Mouse (Mus musculus) c-Kit-positive CD71-positive TER-119-positive erythroid progenitor cells, embryonic 14.5 days (primary cell): ENCODE measurements around the gene Gm1604a.
"Not testable (repeated sequence)": the region's sequence is repeated elsewhere in the genome, so short reads cannot be mapped to it uniquely, and the experiment has no call there.

Source experiments
- DNase-seq: peaks from one replicate; pipeline ENCODE4 v3.0.0-alpha.2; 2013; ENCODE audit warnings: low spot score

The Gm1604a gene

DNA sequence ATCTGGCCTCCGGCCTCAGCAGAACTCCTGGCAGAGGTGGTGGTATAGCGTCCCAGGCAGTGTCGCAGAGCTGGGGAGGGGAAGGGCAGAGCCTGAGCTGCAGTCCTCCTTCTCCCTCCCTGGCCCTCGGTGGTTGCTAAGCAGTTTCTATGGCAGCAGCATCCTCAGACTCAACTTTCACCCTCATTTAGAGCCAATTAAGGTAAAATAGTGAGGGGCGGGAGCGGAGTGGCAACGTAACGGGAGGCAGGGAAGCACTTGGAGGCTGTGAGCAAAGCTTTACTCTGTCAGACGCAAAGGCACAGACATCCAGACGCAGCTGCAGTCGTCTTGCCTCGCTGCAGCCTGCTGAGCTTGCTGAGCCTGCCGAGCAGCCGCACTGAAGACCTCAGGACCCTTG is at the start of gene Gm1604a:
Gm1604a (plus strand) TSS at position 312 of the 400 bp plus-strand sequence.
- DNase-seq: not testable (repeated sequence)

DNA sequence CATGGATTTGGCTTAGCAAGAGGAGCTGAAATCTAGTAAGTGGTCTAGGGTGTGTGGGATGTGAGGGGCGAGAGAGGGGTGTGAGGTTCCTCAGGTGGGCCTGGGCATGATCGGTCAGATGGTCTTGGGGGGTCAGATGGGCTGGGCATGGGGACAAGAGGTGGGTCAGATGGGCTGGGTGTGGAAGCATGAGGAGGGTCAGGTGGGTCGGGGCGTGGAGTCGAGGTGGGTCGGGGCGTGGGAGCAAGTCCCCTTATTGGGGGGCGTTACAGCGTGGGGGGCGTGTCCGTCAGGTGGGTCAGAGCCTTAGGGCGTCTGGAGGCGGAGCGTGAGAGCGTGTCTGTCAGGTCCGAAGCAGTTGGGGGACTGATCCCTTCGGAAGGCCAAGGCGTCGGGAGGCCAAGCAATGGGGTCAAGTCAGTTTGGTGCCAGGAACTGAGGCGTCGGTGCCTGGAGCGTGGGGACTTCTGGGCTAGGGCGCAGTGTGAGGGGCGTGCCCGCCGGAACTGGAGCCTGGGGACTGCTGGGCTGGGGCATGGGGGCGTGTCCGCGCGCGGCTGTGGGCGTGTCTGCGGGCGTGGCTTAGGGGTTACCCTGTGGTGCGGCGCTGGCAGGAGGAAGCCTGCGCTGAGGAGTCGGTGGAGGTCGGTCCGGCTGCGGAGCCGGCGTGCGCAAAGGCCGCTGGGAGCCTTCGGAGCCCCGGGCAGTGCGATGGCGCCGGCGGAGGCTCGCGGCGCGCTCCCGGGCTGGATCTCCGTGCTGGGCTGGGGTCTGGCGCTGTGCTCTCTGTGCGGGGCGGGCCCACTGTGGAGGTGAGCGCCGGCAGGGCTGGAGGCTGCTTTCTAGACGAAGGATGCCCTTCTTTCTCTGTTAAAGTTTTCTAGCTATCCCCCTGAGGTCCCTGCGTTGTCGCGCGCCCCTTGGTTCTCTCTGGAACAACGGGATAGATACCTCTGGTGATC is 46.8 kb upstream of the Gm1604a start, which contains the start of gene Gm49721:
Gm49721 (plus strand) TSS at position 618 of the 962 bp plus-strand sequence.
- peak; percentile 6 for DNase-seq

DNA sequence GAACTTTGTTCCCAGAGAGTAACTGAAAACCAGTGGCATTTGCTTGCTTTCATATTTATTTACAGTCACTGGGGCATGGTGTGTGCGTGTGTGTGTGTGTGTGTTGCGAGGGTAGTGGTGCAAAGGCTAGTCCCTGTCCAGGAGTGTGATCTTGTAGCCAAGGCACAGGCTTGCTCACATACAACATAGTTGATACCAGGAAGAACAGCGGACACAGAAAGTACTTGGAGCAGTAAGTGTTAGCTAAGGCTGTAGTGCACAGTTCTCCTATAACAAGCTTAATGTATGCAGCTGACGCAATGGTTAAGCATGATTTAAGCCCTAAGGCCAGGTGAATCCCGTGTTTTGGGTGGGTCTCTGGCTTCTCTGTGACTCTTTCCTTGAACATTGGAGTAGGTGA is 46.0 kb upstream of the Gm1604a start:
- not testable (repeated sequence) for DNase-seq

DNA sequence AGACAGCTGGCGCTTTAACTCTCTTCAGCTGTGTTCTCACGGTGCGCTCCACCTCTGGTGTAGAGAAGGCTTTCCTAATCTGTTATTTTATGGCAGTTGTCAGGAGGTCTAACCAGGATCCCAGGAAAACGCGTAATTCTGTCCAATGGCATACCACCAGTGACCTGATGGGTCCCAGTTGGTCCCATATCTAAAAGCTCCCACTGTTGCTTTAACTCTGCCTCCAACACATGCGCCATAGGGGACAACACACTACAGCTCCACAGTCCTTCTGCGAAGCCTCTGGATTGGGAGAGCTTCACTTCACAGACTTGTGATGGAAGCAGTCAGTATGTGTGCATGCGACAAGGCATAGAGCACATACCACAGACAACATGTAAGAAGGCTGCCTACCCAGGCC is 45.2 kb upstream of the Gm1604a start:
- not testable (repeated sequence) for DNase-seq

DNA sequence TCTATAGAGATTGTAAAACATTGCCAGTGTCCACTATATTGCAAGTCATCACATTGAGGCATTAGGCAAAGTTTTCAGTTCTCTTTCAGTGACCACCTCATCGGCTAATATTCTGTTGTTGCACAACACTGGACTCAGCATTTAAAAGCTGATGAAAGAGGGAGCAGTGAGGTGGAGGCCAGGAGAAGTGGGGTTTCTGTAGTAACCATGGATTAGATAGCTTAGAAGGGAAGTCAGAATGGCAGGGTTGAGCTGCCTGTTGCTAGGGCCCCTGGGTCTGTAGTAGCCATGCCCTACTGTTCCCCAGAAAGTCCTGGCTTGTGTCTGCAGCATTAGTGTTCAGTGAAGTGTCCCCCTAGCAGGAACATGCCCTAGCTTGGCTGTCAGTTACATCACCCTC is 39.2 kb upstream of the Gm1604a start:
- DNase-seq: not testable (repeated sequence)

DNA sequence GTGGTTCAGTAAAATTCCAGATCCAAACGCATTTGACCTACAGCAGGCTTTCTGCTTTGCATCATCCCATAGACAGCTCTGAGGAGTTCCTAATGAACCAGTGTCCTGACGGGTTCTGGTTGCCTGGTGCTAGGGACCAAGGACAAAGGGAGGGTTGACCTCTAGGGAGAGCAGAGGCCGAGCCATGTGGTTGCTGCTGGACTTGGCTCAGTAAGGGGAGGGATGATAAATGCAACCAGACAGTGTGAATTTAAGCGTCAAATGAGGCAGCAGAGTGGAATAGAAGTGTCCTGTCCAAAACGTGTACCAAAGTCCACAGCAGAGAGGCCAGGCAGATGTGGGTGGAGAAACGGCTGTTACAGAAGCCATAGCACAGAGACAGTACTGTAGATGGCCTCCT is 29.9 kb upstream of the Gm1604a start:
- not testable (repeated sequence) for DNase-seq

DNA sequence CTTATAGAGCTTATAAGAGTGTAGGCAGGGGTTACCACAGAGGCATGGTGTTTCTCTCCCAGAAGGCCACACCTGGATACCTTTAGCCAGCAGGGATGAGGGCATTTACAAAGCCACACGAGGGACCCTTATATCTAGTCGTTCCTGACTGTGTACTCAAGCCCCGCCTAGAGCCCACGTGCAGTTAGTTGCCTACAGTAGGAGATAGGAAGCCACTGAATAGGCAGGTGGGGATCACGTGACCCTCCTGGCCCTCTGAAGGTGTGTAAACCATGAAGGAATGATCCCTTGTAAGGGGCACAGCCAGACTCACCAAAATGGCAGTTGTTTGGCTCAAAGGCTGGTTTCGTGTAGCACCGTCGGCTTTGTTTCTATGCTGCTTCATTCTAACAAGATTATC is 28.5 kb upstream of the Gm1604a start:
- DNase-seq: not testable (repeated sequence)

DNA sequence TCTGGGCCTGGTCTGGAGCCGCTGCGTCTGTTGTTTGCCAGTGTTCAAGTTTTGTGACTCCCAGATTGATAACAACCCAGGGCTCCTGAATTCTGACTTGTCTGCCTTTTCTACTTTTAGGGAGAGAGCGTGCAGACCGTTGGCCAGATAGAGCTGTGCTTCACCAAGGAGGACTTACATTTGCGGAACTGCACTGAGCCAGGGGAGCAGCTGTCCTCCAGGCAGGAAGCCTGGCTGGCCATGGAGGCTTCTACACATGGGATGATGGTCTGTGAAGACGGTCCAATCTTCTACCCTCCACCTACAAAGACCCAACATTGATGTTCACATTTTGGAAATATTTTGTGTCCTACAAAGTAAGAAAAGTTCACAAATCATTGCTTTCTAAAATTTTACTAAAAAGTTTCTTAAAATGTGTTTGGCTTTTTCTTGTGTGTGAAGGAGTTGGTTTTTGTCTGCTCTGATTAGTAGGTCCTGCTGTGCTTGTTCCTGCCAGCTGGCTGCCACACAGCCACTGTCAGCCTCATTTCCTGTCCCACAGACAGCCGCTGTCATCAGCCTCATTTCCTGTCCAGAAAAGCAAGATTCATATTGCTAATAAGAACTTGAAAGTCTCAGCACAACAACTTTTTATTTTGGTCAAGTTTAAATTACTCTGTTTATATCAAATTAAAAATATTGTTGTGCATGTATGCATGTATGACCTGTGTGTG is 27.4 kb upstream of the Gm1604a start:
- DNase-seq: not testable (repeated sequence)

DNA sequence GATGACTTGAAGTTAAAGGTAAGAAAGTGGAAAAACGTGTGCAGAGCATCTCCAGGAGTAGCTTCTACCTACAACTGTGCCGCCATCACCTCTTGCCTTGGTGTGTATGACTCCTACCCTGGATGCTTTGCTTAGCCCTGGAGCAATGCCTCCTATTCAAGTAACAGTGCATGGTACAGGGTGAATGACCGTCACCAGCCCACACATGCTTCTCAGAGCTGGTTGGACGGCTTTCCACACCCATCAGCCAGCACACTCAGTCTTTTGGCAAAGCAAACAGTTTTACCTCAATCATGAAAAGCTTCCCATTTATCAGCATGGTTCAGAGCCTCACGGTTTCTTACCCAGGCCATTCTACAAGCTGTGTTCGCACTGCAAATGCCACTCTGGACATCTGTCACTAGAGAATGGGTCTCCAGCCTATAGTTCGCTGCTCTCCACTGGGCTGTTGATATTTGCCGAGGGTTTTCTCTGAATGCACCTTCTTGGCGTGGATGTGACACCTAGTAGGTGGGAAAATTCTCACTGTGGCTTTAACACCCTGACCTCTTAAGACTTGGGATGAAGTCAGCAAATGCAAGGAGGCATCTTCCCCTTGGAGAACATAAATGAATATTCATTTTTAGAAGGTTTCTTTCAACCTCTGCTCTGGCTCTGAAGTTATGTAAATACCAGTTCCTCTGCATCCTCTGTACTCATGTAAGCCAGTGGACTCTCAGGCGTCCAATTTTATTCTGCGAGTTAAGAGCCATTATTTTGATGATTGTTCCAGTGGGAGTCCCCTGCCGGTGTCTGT is 23.4 kb upstream of the Gm1604a start:
- DNase-seq: not testable (repeated sequence)

DNA sequence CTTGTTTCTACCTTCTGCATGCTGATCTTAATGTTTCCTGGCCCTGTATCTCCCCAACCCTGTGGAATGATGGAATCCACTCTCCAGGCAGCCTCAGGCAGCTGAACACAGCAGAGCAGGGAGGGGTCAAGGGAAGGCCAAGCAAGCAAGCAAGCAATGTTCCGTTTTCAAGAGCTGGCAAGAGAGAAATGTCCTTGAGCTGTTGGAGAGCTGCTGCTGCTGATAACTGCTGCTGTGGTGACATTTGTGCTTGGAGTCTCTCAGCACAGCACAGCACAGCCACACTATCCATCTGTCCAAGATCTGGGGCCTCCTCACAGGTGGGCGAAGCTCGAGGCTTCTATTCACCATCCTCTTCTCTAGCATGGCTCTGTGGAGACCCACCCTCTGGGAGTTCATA is 22.0 kb upstream of the Gm1604a start:
- not testable (repeated sequence) for DNase-seq

DNA sequence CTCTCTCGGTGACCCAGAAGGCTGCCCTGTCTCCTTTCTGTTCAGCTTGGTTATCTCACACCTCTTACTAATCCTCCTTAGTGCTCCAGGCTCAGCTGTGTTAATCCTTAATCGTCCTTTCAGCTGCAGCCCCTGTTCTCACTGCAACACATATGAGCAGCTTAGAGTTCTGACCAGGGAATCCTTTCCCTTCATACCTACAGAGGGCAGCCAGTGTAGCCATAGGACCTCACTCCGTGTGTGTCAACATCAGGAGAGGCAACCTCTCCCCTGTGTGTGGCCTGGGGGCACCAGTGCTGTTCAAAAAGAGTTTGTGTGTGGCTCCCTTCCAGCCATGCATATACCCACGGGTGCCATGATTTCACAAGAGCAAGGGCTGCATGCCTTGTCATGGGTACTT is 19.7 kb upstream of the Gm1604a start:
- DNase-seq: not testable (repeated sequence)

DNA sequence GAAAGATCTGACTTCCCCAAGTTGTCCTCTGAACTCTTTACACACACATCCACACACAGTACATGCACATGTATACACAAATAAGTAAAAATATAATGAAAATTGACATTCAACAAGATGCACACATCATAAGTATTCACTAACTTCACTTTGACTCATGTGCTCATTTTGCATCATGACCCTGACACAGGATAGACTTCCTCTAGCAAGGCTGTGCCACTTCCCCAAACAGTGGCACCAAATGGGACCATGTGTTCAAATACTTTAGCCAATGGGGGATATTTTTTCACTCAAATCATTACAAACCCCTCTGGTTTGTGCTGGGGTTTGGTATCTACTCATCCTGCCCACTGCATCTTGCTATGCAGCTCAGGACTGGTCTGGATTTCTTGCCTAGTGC is 16.5 kb upstream of the Gm1604a start:
- DNase-seq: not testable (repeated sequence)

DNA sequence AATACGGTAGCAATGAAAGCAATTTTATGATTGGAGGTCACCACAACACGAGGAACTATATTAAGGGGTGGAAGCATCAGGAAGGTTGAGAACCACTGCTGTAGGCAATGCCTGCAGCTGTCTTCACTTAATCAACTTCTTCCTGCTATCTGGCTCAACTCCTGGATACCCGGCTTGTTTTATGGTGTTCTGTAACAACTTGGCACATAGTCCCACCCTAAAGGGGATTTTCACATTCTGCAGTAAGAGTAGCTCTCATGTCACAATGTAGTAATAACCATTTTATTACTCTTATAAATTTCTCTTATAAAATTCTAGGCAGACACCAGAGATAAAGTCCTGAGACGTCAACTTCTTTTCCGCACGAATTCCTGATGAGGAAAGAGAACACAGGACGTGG is 15.9 kb upstream of the Gm1604a start:
- DNase-seq: not testable (repeated sequence)

DNA sequence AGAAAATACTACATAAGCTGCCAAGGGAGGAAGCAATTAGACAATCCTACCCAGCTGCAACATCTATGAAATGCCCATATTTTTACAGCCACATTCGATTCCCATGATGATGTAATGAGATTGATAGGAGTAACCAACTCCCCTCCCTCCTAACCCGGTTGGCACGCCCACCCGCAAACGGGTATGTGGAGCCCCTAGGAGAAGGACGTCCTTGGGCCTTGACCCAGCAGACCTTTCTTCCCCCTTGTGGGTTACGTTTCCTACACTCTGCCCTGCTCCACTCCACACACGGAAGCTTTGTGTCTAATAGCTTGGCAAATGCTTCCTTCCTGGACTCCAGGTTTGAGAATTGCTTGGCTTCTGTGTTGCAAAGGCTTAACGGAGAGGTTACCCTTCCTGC is 15.5 kb upstream of the Gm1604a start:
- not testable (repeated sequence) for DNase-seq

DNA sequence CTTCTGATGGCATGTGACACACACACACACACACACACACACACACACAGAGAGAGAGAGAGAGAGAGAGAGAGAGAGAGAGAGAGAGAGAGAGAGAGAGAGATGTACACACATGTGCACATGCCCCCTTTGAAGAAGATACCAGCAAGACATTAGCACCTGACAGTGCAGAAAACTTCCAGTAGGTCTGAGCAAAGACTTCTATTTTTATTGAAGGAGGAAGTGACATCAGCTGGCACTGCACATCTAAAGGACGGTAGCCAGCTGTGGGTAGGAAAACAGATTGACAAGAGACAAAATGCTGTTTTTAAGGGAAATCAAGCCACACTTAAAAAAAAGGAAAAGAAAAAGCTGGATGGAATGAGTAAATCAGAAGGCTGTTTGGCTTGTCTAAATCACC is 11.2 kb upstream of the Gm1604a start:
- DNase-seq: not testable (repeated sequence)

DNA sequence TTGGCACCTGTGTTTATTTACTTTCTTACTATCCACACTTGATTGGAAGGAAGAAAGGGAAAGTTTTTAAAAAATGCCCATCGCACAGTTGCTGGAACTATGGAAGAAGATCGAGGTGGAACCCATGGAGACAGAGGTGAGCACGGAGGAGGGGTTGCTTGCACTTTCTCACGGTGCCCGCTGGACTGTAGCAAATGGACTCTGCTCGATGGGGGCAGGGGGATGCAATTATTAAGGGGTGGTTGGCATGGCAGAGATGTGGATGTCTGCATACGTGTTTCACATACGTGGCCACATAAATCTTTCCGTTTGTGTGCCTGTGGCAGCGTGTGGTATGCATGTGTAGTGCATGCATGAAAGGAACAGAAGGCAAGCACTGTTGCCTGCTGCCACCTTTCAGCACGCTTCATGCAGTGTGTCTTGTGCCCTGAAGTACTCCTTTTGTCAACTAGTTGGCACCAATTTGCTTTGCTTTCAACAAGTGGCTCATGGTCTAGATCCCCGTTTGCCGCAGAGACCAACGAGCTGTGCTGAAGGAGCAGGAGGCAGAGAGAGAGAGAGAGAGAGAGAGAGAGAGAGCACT is 487 bp downstream of the Gm1604a start:
- DNase-seq: not testable (repeated sequence)

DNA sequence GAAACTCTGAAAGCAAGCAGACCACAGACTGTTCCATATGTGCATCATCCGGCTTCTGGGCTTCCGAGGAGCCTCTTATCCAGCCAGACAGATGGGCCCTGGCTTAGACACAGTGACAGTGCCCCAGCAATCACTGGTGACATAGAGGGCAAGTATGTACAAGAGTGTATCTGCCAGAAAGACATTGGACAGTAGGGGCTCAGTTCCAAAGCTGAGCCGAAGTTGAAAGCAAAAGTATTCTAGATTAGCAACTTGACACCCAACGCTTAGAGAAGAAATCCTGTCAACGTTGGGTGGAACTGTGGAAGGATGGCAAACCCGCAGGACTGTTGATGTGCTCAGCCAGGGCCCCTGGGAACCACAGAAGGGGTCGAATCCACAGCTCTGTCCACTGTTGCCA is 4.8 kb downstream of the Gm1604a start:
- DNase-seq: not testable (repeated sequence)

DNA sequence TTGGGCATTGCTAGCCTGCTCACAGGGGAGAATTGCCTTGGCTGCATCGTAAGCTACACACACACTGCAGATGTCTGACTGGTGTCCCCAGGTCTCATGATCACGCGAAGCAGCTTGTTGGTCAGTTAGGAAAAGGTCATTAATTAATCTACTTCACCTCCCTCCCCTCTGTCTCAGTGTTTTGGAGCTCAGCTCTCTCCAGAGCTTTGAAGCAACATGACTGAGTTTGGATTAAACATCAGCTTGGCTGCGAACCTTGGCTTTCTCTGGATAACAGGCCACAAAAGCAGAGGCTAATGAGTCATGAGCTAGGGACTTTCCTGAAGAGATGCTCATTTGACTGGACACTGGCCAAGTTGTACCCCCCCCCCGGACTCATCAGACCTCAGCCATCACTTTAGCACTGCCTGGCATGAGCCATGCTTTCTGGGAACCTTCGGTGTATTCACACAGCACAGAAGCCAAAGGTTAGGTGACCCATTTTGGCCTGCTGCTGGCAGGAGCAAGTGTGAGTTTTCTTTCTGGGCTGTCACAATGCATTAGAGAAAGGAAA is 5.3 kb downstream of the Gm1604a start:
- DNase-seq: not testable (repeated sequence)

DNA sequence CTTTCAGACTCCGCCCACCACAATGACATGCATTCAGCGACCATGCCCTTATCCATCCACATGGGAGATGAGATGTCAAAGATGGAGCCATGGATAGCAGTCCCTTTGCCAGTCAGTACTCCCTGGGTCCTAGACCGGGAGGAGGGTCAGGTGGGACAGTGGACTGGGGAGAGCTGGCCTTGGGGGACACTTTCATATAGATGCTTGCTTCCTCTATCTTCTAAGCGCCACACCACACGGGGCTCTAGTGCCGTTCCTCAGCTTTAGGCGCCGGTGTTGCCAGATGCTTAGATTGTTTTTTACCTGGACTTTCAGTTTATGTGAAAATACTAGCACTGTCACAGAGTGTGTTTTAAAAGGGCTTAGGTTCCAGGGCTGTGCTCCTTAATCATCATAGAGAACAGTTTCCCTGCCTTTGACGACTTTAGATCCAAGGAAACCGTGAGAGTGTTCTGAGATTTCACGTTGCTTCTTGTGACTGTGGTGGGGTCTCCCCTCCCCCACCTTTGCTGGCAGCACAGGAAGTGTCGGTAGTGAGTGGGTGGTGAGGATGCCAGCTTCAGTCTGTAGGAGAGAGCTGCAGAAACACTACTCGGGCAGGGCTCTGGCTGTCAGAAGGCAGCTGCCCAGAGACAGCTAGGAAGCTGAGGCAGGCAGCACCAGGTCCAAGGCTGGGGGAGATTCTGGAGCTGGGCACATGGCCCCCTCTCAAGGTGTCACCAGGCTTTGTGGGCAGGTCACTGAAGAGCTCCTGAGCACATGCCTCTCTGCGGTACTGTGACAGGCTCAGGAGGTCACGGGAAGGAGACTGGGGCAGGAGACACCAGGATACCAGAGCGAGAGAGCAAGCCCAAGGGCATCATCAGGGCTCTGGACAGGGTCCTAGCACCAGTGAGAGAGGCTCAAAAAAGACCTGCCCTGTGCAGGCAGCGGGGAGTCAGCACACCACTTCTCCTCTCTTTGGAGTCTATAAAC is 8.1 kb downstream of the Gm1604a start:
- DNase-seq: not testable (repeated sequence)

DNA sequence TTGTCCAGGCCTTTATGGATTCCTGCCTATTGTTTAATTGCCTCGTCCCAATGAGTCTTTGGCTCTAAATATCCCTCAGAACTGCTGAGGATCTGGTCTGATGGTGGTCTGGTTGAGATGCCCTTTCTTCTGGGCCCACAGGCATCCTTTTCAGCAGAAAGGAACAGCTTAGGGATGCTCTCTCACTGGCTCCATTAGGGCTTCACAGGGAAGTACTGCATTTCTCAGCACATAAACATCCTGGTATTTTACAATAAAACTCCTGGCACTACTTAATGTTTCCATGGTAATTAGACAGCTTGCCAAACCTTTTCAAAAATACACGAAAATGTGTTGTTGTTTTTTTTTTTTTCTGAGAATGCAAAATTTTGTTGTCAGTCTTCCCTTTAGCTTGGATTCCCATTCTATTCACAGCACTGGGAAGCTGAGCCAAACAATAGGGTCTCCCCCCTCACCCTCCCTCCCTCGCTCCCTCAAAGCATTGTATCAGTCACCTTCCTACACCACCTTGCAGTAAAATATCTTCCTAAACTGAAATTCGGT is 43.7 kb downstream of the Gm1604a start:
- DNase-seq: not testable (repeated sequence)
